Mouse (Mus musculus) effector memory CD4-positive, alpha-beta T cell, adult 5 months (primary cell): ENCODE data around the gene Gm14632. TPM values are rescaled to one million over a fixed set of nuclear protein-coding genes. Genes with fewer than 3 reads are reported as not detected.

Experiments
- polyA plus RNA-seq: library from polyadenylated mRNA; unstranded; fragments of 100-300 nt; shearing (Covaris generic); gene quantifications from one replicate; pipeline ENCODE4 v1.2.1, GENCODE M21; 2017

The Gm14632 gene
- polyA plus RNA-seq = not detected

DNA sequence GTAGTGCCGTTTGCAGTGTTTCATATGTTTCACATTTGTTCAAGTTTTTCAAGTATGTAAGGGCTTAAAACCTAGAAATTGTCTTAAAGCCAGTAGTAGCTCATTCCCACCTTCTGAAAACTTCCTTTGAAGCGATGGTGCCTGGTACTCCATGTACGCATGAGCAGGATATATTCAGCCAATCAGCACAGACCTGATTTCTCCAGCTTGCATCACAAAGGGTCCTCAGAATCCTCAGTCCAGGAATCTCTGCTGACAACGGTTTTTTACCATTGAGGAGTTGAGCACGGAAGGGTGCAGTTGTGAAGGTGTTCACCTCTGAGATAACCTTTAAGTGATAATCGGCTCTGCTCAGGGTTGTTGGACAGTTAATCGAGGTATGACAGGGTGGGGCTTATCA, at the start of gene Gm14632:
TSS of gene Gm14632 (plus strand) at position 301 of the 400 bp plus-strand sequence.

